Mouse (Mus musculus): ENCODE measurements at regions not wholly inside any gene's neighbourhood (a gene's known extent, or its start where the extent isn't known, plus 50 kb on each side); places are given as distances from the start of the nearest gene placed in this dataset.

- no peaks in the 10 kb centered on the region for H3K36me3 ChIP-seq
- 76% methylated on average over 3 of the region's 3 CpGs for WGBS
- H3K27me3 ChIP-seq (ENCODE audit: insufficient read depth, poor library complexity, severe bottlenecking), result no peaks in the 10 kb centered on the region
These were observed 110.9 kb downstream of the Ndufa4 start for GRCm38 (mm10) chr6:11796361-11796760.

GRCm38 (mm10) chr6:11793366-11793765, 113.9 kb downstream of the Ndufa4 start:
- peak; percentile 51 for DNase-seq (ENCODE audit: low spot score)
- WGBS, result 29% methylated on average over 8 of the region's 8 CpGs
- H3K4me1 ChIP-seq (replicated peaks), result no peaks in the 10 kb centered on the region
- H3K9me3 ChIP-seq, result no peaks in the 10 kb centered on the region
- no peaks in the 10 kb centered on the region for H3K36me3 ChIP-seq
- no peaks in the 10 kb centered on the region for H3K27me3 ChIP-seq (ENCODE audit: insufficient read depth, poor library complexity, severe bottlenecking)
- H3K4me3 ChIP-seq, result no peak overlapping the region
- H3K27ac ChIP-seq, result no peak overlapping the region; the same call in 1 of the 2 replicates

More at GRCm38 (mm10) chr6:11796361-11796760, 110.9 kb downstream of the Ndufa4 start:
- H3K4me1 ChIP-seq (replicated peaks), result no peaks in the 10 kb centered on the region
- no peak overlapping the region for H3K27ac ChIP-seq
- no peak for DNase-seq (ENCODE audit: low spot score)
- H3K9me3 ChIP-seq, result no peaks in the 10 kb centered on the region
- no peak overlapping the region for H3K4me3 ChIP-seq

- WGBS, result 88% methylated on average over 3 of the region's 3 CpGs
- Histone ChIP-seq H3K9me3 (no peaks in the 10 kb centered on the region), H3K27ac (no peak overlapping the region), H3K4me3 (no peak overlapping the region), H3K36me3 (no peaks in the 10 kb centered on the region), H3K4me1 (replicated peaks) (no peaks in the 10 kb centered on the region), H3K27me3 (ENCODE audit: insufficient read depth, poor library complexity, severe bottlenecking) (no peaks in the 10 kb centered on the region)
- no peak for DNase-seq (ENCODE audit: low spot score)
These were observed 115.1 kb downstream of the Ndufa4 start for GRCm38 (mm10) chr6:11792186-11792585.

- Histone ChIP-seq H3K27ac (no peak overlapping the region), H3K27me3 (ENCODE audit: insufficient read depth, poor library complexity, severe bottlenecking) (no peaks in the 10 kb centered on the region), H3K4me3 (no peak overlapping the region), H3K9me3 (no peaks in the 10 kb centered on the region), H3K36me3 (no peaks in the 10 kb centered on the region), H3K4me1 (replicated peaks) (no peaks in the 10 kb centered on the region)
- DNase-seq (ENCODE audit: low spot score), result no peak
- WGBS, result 80% methylated on average over 3 of the region's 3 CpGs
These were observed 116.2 kb downstream of the Ndufa4 start for GRCm38 (mm10) chr6:11791056-11791455.

- no peak for DNase-seq (ENCODE audit: low spot score)
- no peak overlapping the region for H3K27ac ChIP-seq
- no peaks in the 10 kb centered on the region for H3K4me1 ChIP-seq (replicated peaks)
- no peaks in the 10 kb centered on the region for H3K9me3 ChIP-seq
- 88% methylated on average over 3 of the region's 3 CpGs for WGBS
- H3K27me3 ChIP-seq (ENCODE audit: insufficient read depth, poor library complexity, severe bottlenecking), result no peaks in the 10 kb centered on the region
- H3K4me3 ChIP-seq, result no peak overlapping the region
- H3K36me3 ChIP-seq, result no peaks in the 10 kb centered on the region
These were observed 133.3 kb downstream of the Ndufa4 start for GRCm38 (mm10) chr6:11773992-11774391.

- DNase-seq (ENCODE audit: low spot score), result no peak
- Histone ChIP-seq H3K9me3 (no peaks in the 10 kb centered on the region), H3K4me3 (no peak overlapping the region), H3K27me3 (ENCODE audit: insufficient read depth, poor library complexity, severe bottlenecking) (no peaks in the 10 kb centered on the region), H3K27ac (no peak overlapping the region), H3K36me3 (no peaks in the 10 kb centered on the region), H3K4me1 (replicated peaks) (no peaks in the 10 kb centered on the region)
These were observed 144.4 kb downstream of the Ndufa4 start for GRCm38 (mm10) chr6:11762912-11763311.

GRCm38 (mm10) chr6:11737667-11738066, 169.6 kb downstream of the Ndufa4 start:
- Histone ChIP-seq H3K27ac (no peak overlapping the region), H3K4me1 (replicated peaks) (no peaks in the 10 kb centered on the region), H3K9me3 (no peaks in the 10 kb centered on the region), H3K27me3 (ENCODE audit: insufficient read depth, poor library complexity, severe bottlenecking) (no peaks in the 10 kb centered on the region), H3K36me3 (no peaks in the 10 kb centered on the region), H3K4me3 (no peak overlapping the region)
- WGBS, result 88% methylated on average over 4 of the region's 4 CpGs
- DNase-seq (ENCODE audit: low spot score), result no peak

GRCm38 (mm10) chr6:11731126-11731525, 176.2 kb downstream of the Ndufa4 start:
- H3K4me3 ChIP-seq, result no peak overlapping the region
- H3K4me1 ChIP-seq (replicated peaks), result no peaks in the 10 kb centered on the region
- no peak overlapping the region for H3K27ac ChIP-seq
- H3K36me3 ChIP-seq, result no peaks in the 10 kb centered on the region
- H3K27me3 ChIP-seq (ENCODE audit: insufficient read depth, poor library complexity, severe bottlenecking), result no peaks in the 10 kb centered on the region
- no peak for DNase-seq (ENCODE audit: low spot score)
- H3K9me3 ChIP-seq, result no peaks in the 10 kb centered on the region

- WGBS, result 78% methylated on average over 2 of the region's 2 CpGs
- no peaks in the 10 kb centered on the region for H3K27me3 ChIP-seq (ENCODE audit: insufficient read depth, poor library complexity, severe bottlenecking)
- no peak overlapping the region for H3K4me3 ChIP-seq
- H3K9me3 ChIP-seq, result no peaks in the 10 kb centered on the region
- H3K27ac ChIP-seq, result no peak overlapping the region
- DNase-seq (ENCODE audit: low spot score), result no peak
- no peaks in the 10 kb centered on the region for H3K36me3 ChIP-seq
- H3K4me1 ChIP-seq (replicated peaks), result no peaks in the 10 kb centered on the region
These were observed 176.6 kb downstream of the Ndufa4 start for GRCm38 (mm10) chr6:11730667-11731066.

GRCm38 (mm10) chr6:11727806-11728205, 179.5 kb downstream of the Ndufa4 start:
- WGBS, result 84% methylated on average over 1 of the region's 1 CpGs
- no peaks in the 10 kb centered on the region for H3K4me1 ChIP-seq (replicated peaks)
- H3K27ac ChIP-seq, result no peak overlapping the region
- no peaks in the 10 kb centered on the region for H3K27me3 ChIP-seq (ENCODE audit: insufficient read depth, poor library complexity, severe bottlenecking)
- no peaks in the 10 kb centered on the region for H3K9me3 ChIP-seq
- DNase-seq (ENCODE audit: low spot score), result no peak
- no peaks in the 10 kb centered on the region for H3K36me3 ChIP-seq
- no peak overlapping the region for H3K4me3 ChIP-seq

- no peak for DNase-seq (ENCODE audit: low spot score)
- H3K27ac ChIP-seq, result no peak overlapping the region
These were observed 179.9 kb downstream of the Ndufa4 start for GRCm38 (mm10) chr6:11727370-11727769.

GRCm38 (mm10) chr6:11723519-11723918, 183.8 kb downstream of the Ndufa4 start:
- no peaks in the 10 kb centered on the region for H3K36me3 ChIP-seq
- H3K27ac ChIP-seq, result no peak overlapping the region
- no peaks in the 10 kb centered on the region for H3K9me3 ChIP-seq
- H3K4me1 ChIP-seq (replicated peaks), result no peaks in the 10 kb centered on the region
- H3K27me3 ChIP-seq (ENCODE audit: insufficient read depth, poor library complexity, severe bottlenecking), result no peaks in the 10 kb centered on the region
- no peak for DNase-seq (ENCODE audit: low spot score)
- 85% methylated on average over 2 of the region's 2 CpGs for WGBS
- no peak overlapping the region for H3K4me3 ChIP-seq

More at GRCm38 (mm10) chr6:11727370-11727769, 179.9 kb downstream of the Ndufa4 start:
- H3K9me3 ChIP-seq, result no peaks in the 10 kb centered on the region
- WGBS, result 87% methylated on average over 5 of the region's 5 CpGs
- H3K27me3 ChIP-seq (ENCODE audit: insufficient read depth, poor library complexity, severe bottlenecking), result no peaks in the 10 kb centered on the region
- no peaks in the 10 kb centered on the region for H3K4me1 ChIP-seq (replicated peaks)
- no peak overlapping the region for H3K4me3 ChIP-seq
- H3K36me3 ChIP-seq, result no peaks in the 10 kb centered on the region

- Histone ChIP-seq H3K27ac (no peak overlapping the region), H3K4me1 (replicated peaks) (no peaks in the 10 kb centered on the region), H3K4me3 (no peak overlapping the region), H3K27me3 (ENCODE audit: insufficient read depth, poor library complexity, severe bottlenecking) (no peaks in the 10 kb centered on the region), H3K36me3 (no peaks in the 10 kb centered on the region), H3K9me3 (no peaks in the 10 kb centered on the region)
- 81% methylated on average over 4 of the region's 4 CpGs for whole genome bisulfite sequencing
- no peak for DNase-seq (ENCODE audit: low spot score)
These were observed 187.0 kb downstream of the Ndufa4 start for GRCm38 (mm10) chr6:11720274-11720673.

- H3K9me3 ChIP-seq, result no peaks in the 10 kb centered on the region
- WGBS, result 95% methylated on average over 2 of the region's 2 CpGs
- no peak overlapping the region for H3K4me3 ChIP-seq
- no peak overlapping the region for H3K27ac ChIP-seq
- no peaks in the 10 kb centered on the region for H3K36me3 ChIP-seq
- no peaks in the 10 kb centered on the region for H3K27me3 ChIP-seq (ENCODE audit: insufficient read depth, poor library complexity, severe bottlenecking)
- no peak for DNase-seq (ENCODE audit: low spot score)
- no peaks in the 10 kb centered on the region for H3K4me1 ChIP-seq (replicated peaks)
These were observed 196.7 kb downstream of the Ndufa4 start for GRCm38 (mm10) chr6:11710581-11710980.
